Mouse (Mus musculus) sigmoid colon, adult 10 weeks (tissue): ENCODE results near the gene Col28a1. TPM values are rescaled to one million over a fixed set of nuclear protein-coding genes. Genes with fewer than 3 reads are reported as not detected.

Experiments
- polyA plus RNA-seq: library from polyadenylated mRNA; stranded (reverse); fragments of 350-450 nt; fragmentation: Illumina TruSeq; extraction: RNeasy Lipid Tissue Mini Kit (QIAGEN cat#74804); gene quantifications from one replicate; pipeline ENCODE4 v1.2.3, GENCODE M21; 2014; ENCODE audit warnings: low read depth, low replicate concordance

The Col28a1 gene
- 5.4 TPM for polyA plus RNA-seq

DNA sequence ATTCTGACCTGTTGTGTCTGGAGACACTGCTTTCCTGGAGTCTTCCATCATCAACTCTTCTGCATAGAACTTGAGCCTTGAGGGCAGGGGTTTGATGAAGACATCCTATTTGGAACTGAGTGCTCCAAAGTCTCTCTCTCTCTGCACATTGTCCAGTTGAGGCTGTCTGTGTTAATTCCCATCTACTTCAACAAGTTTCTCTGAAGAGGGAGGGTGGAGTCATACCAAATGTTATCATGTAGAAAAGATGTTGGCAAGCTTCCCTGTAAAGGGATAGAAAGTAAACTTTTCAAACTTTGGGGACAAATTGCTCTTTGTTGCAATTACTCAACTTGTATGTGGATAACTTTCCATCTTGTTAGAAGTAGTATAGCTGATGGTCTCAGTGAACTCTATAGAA is at the start of gene Col28a1:
Col28a1 (minus strand) TSS at position 101 of the 400 bp plus-strand sequence.

GRCm38 (mm10) chr6:8209047-8209865 is 16.8 kb upstream of the Col28a1 start, which contains the start of gene Mios:
TSS of gene Mios (plus strand) at chr6:8209222.

Other genes with a start within 250 kb of the Col28a1 start
- gene Mios, start 16.6 kb upstream of the Col28a1 start, polyA plus RNA-seq = 35.2 TPM
- gene Rpa3, start 66.6 kb upstream of the Col28a1 start, polyA plus RNA-seq = 111 TPM
- 70.8 TPM for gene Umad1, start 66.7 kb upstream of the Col28a1 start, polyA plus RNA-seq
- 33.7 TPM for gene Gm45062, start 66.8 kb upstream of the Col28a1 start, polyA plus RNA-seq